Comparison of ENCODE assay signal across 12 mouse cellular contexts in genomic region chr10:61764689-61765088, GRCm38 (mm10). TPM values are rescaled to one million over a fixed set of nuclear protein-coding genes. Genes with fewer than 3 reads are reported as not detected.
DNase-seq lines count a peak whose midpoint lies in the region; ATAC-seq and TF ChIP-seq lines count a peak whose summit lies in the region.
"Had no signal": no experiment of that assay in that cellular context is flagged by ENCODE, and none has a peak within 500 bp of the region (broad histone marks: within the 10 kb centered on the region; RNA-seq: fewer than 3 reads in every experiment).

No protein-coding gene starts in this region.

- no peak for ATAC-seq in heart, embryonic 11.5 days (replicated peaks; ENCODE audit: insufficient number of reproducible peaks, low FRiP score, low TSS enrichment)
- peak; percentile 77 for ATAC-seq in lung, postnatal 0 days

- WGBS in heart, embryonic 11.5 days (ENCODE audit: insufficient replicate concordance) = 48% methylated on average over 8 of the region's 8 CpGs
- 51% methylated on average over 8 of the region's 8 CpGs for WGBS in lung, postnatal 0 days

- DNase-seq in kidney, postnatal 10 days = peak; percentile 46
- DNase-seq in kidney, adult 11 months = no peak
- DNase-seq in cerebellum, adult 9-10 months = peak; percentile 43
- peak; percentile 72 for DNase-seq in lung, postnatal 0 days (ENCODE audit: low spot score)
- no peak for DNase-seq in adrenal gland, postnatal 4 days (ENCODE audit: low spot score in 2 of 2)
- no peak for DNase-seq in urinary bladder, postnatal 4 days (ENCODE audit: low spot score in 2 of 2)
- DNase-seq in left cerebral cortex, postnatal 4 days = no peak
- DNase-seq: thymus, postnatal 36 days had no signal

- H3K27me3 ChIP-seq in heart, embryonic 11.5 days (ENCODE audit: control insufficient read depth, insufficient read depth, low read length) = no peaks in the 10 kb centered on the region
- H3K27me3 ChIP-seq in lung, postnatal 0 days (replicated peaks; ENCODE audit: insufficient read depth, low read length) = no peaks in the 10 kb centered on the region
- H3K27me3 ChIP-seq: limb, embryonic 15.5 days had no signal

- no peak overlapping the region for H3K4me3 ChIP-seq in heart, embryonic 11.5 days (ENCODE audit: low read depth, low read length)
- no peak overlapping the region for H3K4me3 ChIP-seq in lung, postnatal 0 days (ENCODE audit: low read depth, low read length)
- H3K4me3 ChIP-seq: erythroblast, embryonic 14.5 days; limb, embryonic 15.5 days had no signal

- peak overlapping the region; percentile 66 for H3K27ac ChIP-seq in heart, embryonic 11.5 days (ENCODE audit: low read depth, low read length)
- H3K27ac ChIP-seq in lung, postnatal 0 days (ENCODE audit: low read length) = no peak overlapping the region
- H3K27ac ChIP-seq: limb, embryonic 15.5 days had no signal

- TF ChIP-seq EP300 in lung, postnatal 0 days (IDR thresholded peaks at IDR 0.05) = no peak

- no peak overlapping the region for H3K9ac ChIP-seq in heart, embryonic 11.5 days (ENCODE audit: low read depth, low read length)
- no peak overlapping the region for H3K9ac ChIP-seq in lung, postnatal 0 days (replicated peaks; ENCODE audit: low read depth)
- H3K9ac ChIP-seq: limb, embryonic 15.5 days had no signal

- TF ChIP-seq CTCF in lung, postnatal 0 days (IDR thresholded peaks at IDR 0.05) = peak; percentile 53

- peak overlapping the region; percentile 29; the same call in 1 of the 2 replicates for H3K4me2 ChIP-seq in heart, embryonic 11.5 days
- no peak overlapping the region for H3K4me2 ChIP-seq in lung, postnatal 0 days (replicated peaks; ENCODE audit: low read depth, low read length)
- H3K4me2 ChIP-seq: limb, embryonic 15.5 days; midbrain, embryonic 11.5 days had no signal

- H3K4me1 ChIP-seq in heart, embryonic 11.5 days (ENCODE audit: control insufficient read depth, insufficient read depth, low read length) = peaks cover 18% of the 10 kb centered on the region
- H3K4me1 ChIP-seq in lung, postnatal 0 days (ENCODE audit: insufficient read depth, low read depth, low read length) = 0 out of 2 replicates have a peak, but pooled peaks cover 4% of the 10 kb centered on the region

- no peaks in the 10 kb centered on the region for H3K9me3 ChIP-seq in heart, embryonic 11.5 days (replicated peaks; ENCODE audit: control insufficient read depth, low read length)
- H3K9me3 ChIP-seq in lung, postnatal 0 days (ENCODE audit: low read length) = no peaks in the 10 kb centered on the region
- H3K9me3 ChIP-seq: limb, embryonic 15.5 days had no signal

- intact Hi-C loops in left cerebral cortex, postnatal 4 days (cut with DNase I) = no loop called here

- no peaks in the 10 kb centered on the region; the same call in 1 of the 2 replicates for H3K36me3 ChIP-seq in heart, embryonic 11.5 days (ENCODE audit: control insufficient read depth, insufficient read depth, low read length)
- no peaks in the 10 kb centered on the region for H3K36me3 ChIP-seq in lung, postnatal 0 days (ENCODE audit: insufficient read depth, low read length)
- H3K36me3 ChIP-seq: limb, embryonic 15.5 days had no signal

RNA-seq across cellular contexts. Expression of gene H2afy2, which starts 19.3 kb away (rescaled TPM):
- 57.9 and 62.0 TPM in 2 replicates for polyA plus RNA-seq in heart, embryonic 11.5 days (2014; fragmentation: Nextera tagmentation; extraction: Ambion mirVana)
- 23.9 and 26.6 TPM in 2 replicates for polyA plus RNA-seq in lung, postnatal 0 days (2015; fragmentation: Nextera tagmentation; extraction: Ambion mirVana)
- 10 to 100 TPM; 35.2 to 35.4 TPM for total RNA-seq in adrenal gland, postnatal 4 days (2021)
- total RNA-seq in left cerebral cortex, postnatal 4 days (2021) = 100 to 1,000 TPM; 124 to 126 TPM
- polyA plus RNA-seq: erythroblast, embryonic 14.5 days had no signal

RNA-seq across cellular contexts. Expression of gene Aifm2, which starts 49.6 kb away (rescaled TPM):
- polyA plus RNA-seq in heart, embryonic 11.5 days (2014; fragmentation: Nextera tagmentation; extraction: Ambion mirVana) = 15.6 and 18.9 TPM in 2 replicates
- 15.3 and 15.8 TPM in 2 replicates for polyA plus RNA-seq in lung, postnatal 0 days (2015; fragmentation: Nextera tagmentation; extraction: Ambion mirVana)
- 100 to 1,000 TPM; 229 to 261 TPM for total RNA-seq in adrenal gland, postnatal 4 days (2021)
- 10 to 100 TPM in 1 of 2 experiments, 1 to 10 TPM in 1; 9.5 to 10.4 TPM for total RNA-seq in left cerebral cortex, postnatal 4 days (2021)

Comparison
In these comparisons a context has a peak if more than half of its experiments do, and no peak if none do; other contexts are left out.
1. DNase-seq: peak in kidney, postnatal 10 days (single experiment), cerebellum, adult 9-10 months (single experiment) and lung, postnatal 0 days (single experiment); none in kidney, adult 11 months (single experiment), adrenal gland, postnatal 4 days (0 of 2), urinary bladder, postnatal 4 days (0 of 2) and left cerebral cortex, postnatal 4 days (single experiment).
2. RNA of gene Aifm2, which starts 49.6 kb away (total RNA-seq): 229 to 261 TPM in adrenal gland, postnatal 4 days; 9.5 to 10.4 TPM in left cerebral cortex, postnatal 4 days; every median in the first group is over 10 times any median in the second.